8 mouse cellular contexts compared by ENCODE assay signal in the genomic region with DNA sequence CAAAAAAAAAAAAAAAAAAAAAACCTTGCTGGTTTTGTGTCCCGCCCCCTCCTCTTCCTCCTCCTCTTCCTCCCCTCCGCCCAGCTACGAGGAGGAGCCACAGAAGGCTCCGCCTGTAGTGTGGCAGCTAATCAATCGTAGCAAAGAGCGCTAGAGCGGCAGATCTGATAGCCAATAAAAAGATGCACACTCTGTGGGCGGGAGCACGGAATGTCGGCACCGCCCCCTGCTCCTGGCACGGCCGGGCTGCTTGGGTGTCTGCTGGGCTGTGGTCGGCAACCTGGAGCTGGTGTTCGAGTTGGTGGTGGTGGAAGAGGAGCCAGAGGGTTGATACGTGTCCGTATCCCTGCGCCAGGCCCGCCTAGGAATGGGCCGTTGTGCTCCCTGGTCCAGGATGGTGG. TPM values are rescaled to one million over a fixed set of nuclear protein-coding genes. Genes with fewer than 3 reads are reported as not detected.
DNase-seq lines count a peak whose midpoint lies in the region; ATAC-seq and TF ChIP-seq lines count a peak whose summit lies in the region.

No protein-coding gene starts in this region.

- H3K27ac ChIP-seq in heart, embryonic 14.5 days (replicated peaks in 1 of 2; ENCODE audit: control insufficient read depth in 1 of 2, insufficient read depth in 1 of 2, low read depth in 2 of 2, low read length in 2 of 2): peak overlapping the region; percentile 79 to 96
- peak overlapping the region; percentile 86 for H3K27ac ChIP-seq in liver, embryonic 14.5 days
- H3K27ac ChIP-seq in neural tube, embryonic 11.5 days (ENCODE audit: low read depth, low read length): peak overlapping the region; percentile 96
- peak overlapping the region; percentile 98 for H3K27ac ChIP-seq in stomach, postnatal 0 days (replicated peaks)

- H3K9me3 ChIP-seq in heart, embryonic 14.5 days (ENCODE audit: control insufficient read depth, low read length): no peaks in the 10 kb centered on the region
- H3K9me3 ChIP-seq in liver, embryonic 14.5 days (ENCODE audit: control insufficient read depth, low read length): no peaks in the 10 kb centered on the region
- H3K9me3 ChIP-seq in neural tube, embryonic 11.5 days (ENCODE audit: control insufficient read depth, low read length): no peaks in the 10 kb centered on the region
- no peaks in the 10 kb centered on the region for H3K9me3 ChIP-seq in stomach, postnatal 0 days (ENCODE audit: control insufficient read depth, low read length)

- peaks cover 23 to 50% of the 10 kb centered on the region in 2 experiments for H3K4me1 ChIP-seq in heart, embryonic 14.5 days (ENCODE audit: control insufficient read depth in 2 of 2, insufficient read depth in 2 of 2, low read length in 2 of 2)
- H3K4me1 ChIP-seq in liver, embryonic 14.5 days (replicated peaks; ENCODE audit: control insufficient read depth in 2 of 2, insufficient read depth in 2 of 2, low read length in 1 of 2): peaks cover 23 to 38% of the 10 kb centered on the region in 2 experiments
- peaks cover 41% of the 10 kb centered on the region for H3K4me1 ChIP-seq in neural tube, embryonic 11.5 days (ENCODE audit: control insufficient read depth, insufficient read depth, low read length)
- H3K4me1 ChIP-seq in stomach, postnatal 0 days (replicated peaks; ENCODE audit: control insufficient read depth, insufficient read depth): peaks cover 11% of the 10 kb centered on the region; the same call in 1 of the 2 replicates

- peak; percentile 70 for ATAC-seq in CD4-positive, CD25-positive, alpha-beta regulatory T cell, adult 4 months
- ATAC-seq in heart, embryonic 14.5 days (ENCODE audit: insufficient number of reproducible peaks, insufficient read depth, low FRiP score, low read depth): peak; percentile 83
- ATAC-seq in liver, embryonic 14.5 days (ENCODE audit: insufficient read depth): peak; percentile 79
- peak; percentile 81 for ATAC-seq in neural tube, embryonic 11.5 days (ENCODE audit: insufficient read depth, low FRiP score, low TSS enrichment)
- peak; percentile 83 for ATAC-seq in stomach, postnatal 0 days (ENCODE audit: low FRiP score, low TSS enrichment)

- no peaks in the 10 kb centered on the region for H3K27me3 ChIP-seq in heart, embryonic 14.5 days (ENCODE audit: control insufficient read depth, insufficient read depth, low read length)
- H3K27me3 ChIP-seq in liver, embryonic 14.5 days (ENCODE audit: control insufficient read depth, insufficient read depth, low read length): no peaks in the 10 kb centered on the region
- no peaks in the 10 kb centered on the region for H3K27me3 ChIP-seq in neural tube, embryonic 11.5 days (ENCODE audit: control insufficient read depth, insufficient read depth, low read length)
- H3K27me3 ChIP-seq in stomach, postnatal 0 days (ENCODE audit: control insufficient read depth, insufficient read depth, low read length): no peaks in the 10 kb centered on the region

- TF ChIP-seq CTCF in liver, embryonic 14.5 days (IDR thresholded peaks at IDR 0.05; ENCODE audit: low read depth): no peak
- TF ChIP-seq CTCF in stomach, postnatal 0 days (IDR thresholded peaks at IDR 0.05; ENCODE audit: low read depth): no peak; the same call in 1 of the 2 replicates

- H3K36me3 ChIP-seq in heart, embryonic 14.5 days (ENCODE audit: control insufficient read depth, insufficient read depth, low read length): 0 out of 2 replicates have a peak, but pooled peaks cover 3% of the 10 kb centered on the region
- no peaks in the 10 kb centered on the region for H3K36me3 ChIP-seq in liver, embryonic 14.5 days (replicated peaks; ENCODE audit: control insufficient read depth, insufficient read depth, low read depth)
- H3K36me3 ChIP-seq in neural tube, embryonic 11.5 days (ENCODE audit: control insufficient read depth, insufficient read depth, low read length): no peaks in the 10 kb centered on the region
- no peaks in the 10 kb centered on the region for H3K36me3 ChIP-seq in stomach, postnatal 0 days (ENCODE audit: control insufficient read depth, insufficient read depth, low read length)

- H3K4me3 ChIP-seq in heart, embryonic 14.5 days (ENCODE audit: control insufficient read depth in 1 of 2, insufficient read depth in 1 of 2, low read depth in 1 of 2, low read length in 2 of 2): peak overlapping the region; percentile 64 to 89
- H3K4me3 ChIP-seq in liver, embryonic 14.5 days (ENCODE audit: insufficient read depth in 1 of 2, low read depth in 2 of 2, low read length in 2 of 2): peak overlapping the region; percentile 73 to 91
- H3K4me3 ChIP-seq in neural tube, embryonic 11.5 days (ENCODE audit: low read depth, low read length): peak overlapping the region; percentile 95
- peak overlapping the region; percentile 65 for H3K4me3 ChIP-seq in stomach, postnatal 0 days (ENCODE audit: low read depth, low read length)

- WGBS in heart, embryonic 14.5 days: under 1% methylated on average over 20 of the region's 20 CpGs
- WGBS in liver, embryonic 14.5 days (ENCODE audit: insufficient replicate concordance): under 1% methylated on average over 19 of the region's 20 CpGs
- 0% methylated on average over 20 of the region's 20 CpGs for WGBS in neural tube, embryonic 11.5 days
- WGBS in stomach, postnatal 0 days: 1% methylated on average over 18 of the region's 20 CpGs

- no peak for TF ChIP-seq EP300 in liver, embryonic 14.5 days (IDR thresholded peaks at IDR 0.05; ENCODE audit: low read depth)
- no peak for TF ChIP-seq EP300 in stomach, postnatal 0 days (optimal IDR thresholded peaks at IDR 0.05)

- peak; percentile 97 for DNase-seq in c-Kit-negative CD71-positive TER-119-positive erythroid progenitor cells, embryonic 14.5 days (ENCODE audit: low read depth, low spot score)
- peak; percentile 95 for DNase-seq in fibroblast of lung, adult 2 months (ENCODE audit: low read depth)
- DNase-seq in kidney, postnatal 14 days: peak; percentile 99
- peak; percentile 96 to 98 (median 96) for DNase-seq in liver, embryonic 14.5 days (ENCODE audit: low read depth in 3 of 3, low spot score in 3 of 3)
- peak; percentile 96 for DNase-seq in neural tube, embryonic 11.5 days (ENCODE audit: low spot score)
- peak; percentile 97 for DNase-seq in stomach, postnatal 0 days (ENCODE audit: low spot score)

- peak overlapping the region; percentile 90 for H3K4me2 ChIP-seq in heart, embryonic 14.5 days (ENCODE audit: low read length)
- H3K4me2 ChIP-seq in liver, embryonic 14.5 days (ENCODE audit: low read depth): peak overlapping the region; percentile 99
- H3K4me2 ChIP-seq in neural tube, embryonic 11.5 days (ENCODE audit: low read depth): peak overlapping the region; percentile 88
- peak overlapping the region; percentile 78 for H3K4me2 ChIP-seq in stomach, postnatal 0 days (replicated peaks; ENCODE audit: low read depth)

- H3K9ac ChIP-seq in heart, embryonic 14.5 days (ENCODE audit: low read length): peak overlapping the region; percentile 99
- peak overlapping the region; percentile 96 for H3K9ac ChIP-seq in liver, embryonic 14.5 days (replicated peaks)
- H3K9ac ChIP-seq in neural tube, embryonic 11.5 days (ENCODE audit: low read length): peak overlapping the region; percentile 99
- H3K9ac ChIP-seq in stomach, postnatal 0 days (ENCODE audit: low read length): peak overlapping the region; percentile 84

RNA-seq across cellular contexts. Expression of gene Bicra, which starts 0.4 kb away (rescaled TPM):
- polyA plus RNA-seq in CD4-positive, CD25-positive, alpha-beta regulatory T cell, adult 4 months (2017; shearing (Covaris generic)): 1 to 10 TPM; 3.6 to 3.9 TPM
- 5.0 and 5.4 TPM in 2 replicates for polyA plus RNA-seq in heart, embryonic 14.5 days (2014; fragmentation: Nextera tagmentation; extraction: Ambion mirVana)
- 1.8 and 2.2 TPM in 2 replicates for polyA plus RNA-seq in liver, embryonic 14.5 days (2012; rRNA removed)
- polyA plus RNA-seq in liver, embryonic 14.5 days (2014; fragmentation: Nextera tagmentation; extraction: Ambion mirVana): 0.83 and 1.5 TPM in 2 replicates
- 7.5 and 8.7 TPM in 2 replicates for polyA plus RNA-seq in neural tube, embryonic 11.5 days (2014; fragmentation: Nextera tagmentation; extraction: Ambion mirVana)
- polyA plus RNA-seq in stomach, postnatal 0 days (2015; fragmentation: Nextera tagmentation; extraction: Ambion mirVana): 1.8 and 2.3 TPM in 2 replicates

RNA-seq across cellular contexts. Expression of gene Zfp541, which starts 13.4 kb away (rescaled TPM):
- not detected for polyA plus RNA-seq in CD4-positive, CD25-positive, alpha-beta regulatory T cell, adult 4 months (2017; shearing (Covaris generic))
- polyA plus RNA-seq in heart, embryonic 14.5 days (2014; fragmentation: Nextera tagmentation; extraction: Ambion mirVana): not detected in 2 replicates
- polyA plus RNA-seq in liver, embryonic 14.5 days (2012; rRNA removed): 0.02 TPM in 1 of 2 replicates, not detected in the other
- not detected in 2 replicates for polyA plus RNA-seq in liver, embryonic 14.5 days (2014; fragmentation: Nextera tagmentation; extraction: Ambion mirVana)
- 0.08 TPM in 1 of 2 replicates, not detected in the other for polyA plus RNA-seq in neural tube, embryonic 11.5 days (2014; fragmentation: Nextera tagmentation; extraction: Ambion mirVana)
- 0.05 TPM in 2 replicates for polyA plus RNA-seq in stomach, postnatal 0 days (2015; fragmentation: Nextera tagmentation; extraction: Ambion mirVana)

RNA-seq across cellular contexts. Expression of gene Napa, which starts 50.1 kb away (rescaled TPM):
- polyA plus RNA-seq in CD4-positive, CD25-positive, alpha-beta regulatory T cell, adult 4 months (2017; shearing (Covaris generic)): 100 to 1,000 TPM; 198 to 297 TPM
- polyA plus RNA-seq in heart, embryonic 14.5 days (2014; fragmentation: Nextera tagmentation; extraction: Ambion mirVana): 159 and 161 TPM in 2 replicates
- polyA plus RNA-seq in liver, embryonic 14.5 days (2012; rRNA removed): 88.9 and 110 TPM in 2 replicates
- 107 and 112 TPM in 2 replicates for polyA plus RNA-seq in liver, embryonic 14.5 days (2014; fragmentation: Nextera tagmentation; extraction: Ambion mirVana)
- polyA plus RNA-seq in neural tube, embryonic 11.5 days (2014; fragmentation: Nextera tagmentation; extraction: Ambion mirVana): 175 and 184 TPM in 2 replicates
- 136 and 152 TPM in 2 replicates for polyA plus RNA-seq in stomach, postnatal 0 days (2015; fragmentation: Nextera tagmentation; extraction: Ambion mirVana)

Comparison
In these comparisons a context has a peak if more than half of its experiments do, and no peak if none do; other contexts are left out.
1. Peak in every context shown above with its lines: DNase-seq, ATAC-seq, H3K4me3 ChIP-seq and H3K27ac ChIP-seq.